13 mouse cellular contexts compared by ENCODE assay signal in the genomic region with DNA sequence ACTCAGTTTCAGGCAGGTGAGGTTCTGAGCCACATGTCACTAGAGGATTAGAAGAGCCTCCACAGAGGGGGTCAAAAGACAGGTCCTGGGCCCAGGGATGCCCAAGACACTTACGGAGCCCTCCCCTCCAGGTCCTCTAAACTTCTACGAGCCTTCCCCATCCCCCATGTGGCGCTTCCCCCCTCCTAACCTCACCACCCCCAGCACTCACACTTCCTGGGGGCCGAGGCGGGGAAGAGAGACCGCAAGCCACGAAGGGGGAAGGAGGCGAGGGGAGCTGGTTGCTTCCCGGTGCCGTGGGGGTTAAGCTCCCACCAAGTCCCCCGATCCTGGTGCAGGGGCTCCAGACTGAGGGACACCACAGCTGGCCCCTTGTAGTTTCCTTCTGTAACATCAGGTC. TPM values are rescaled to one million over a fixed set of nuclear protein-coding genes. Genes with fewer than 3 reads are reported as not detected.
DNase-seq lines count a peak whose midpoint lies in the region; ATAC-seq and TF ChIP-seq lines count a peak whose summit lies in the region.
"Had no signal": no experiment of that assay in that cellular context is flagged by ENCODE, and none has a peak within 500 bp of the region (broad histone marks: within the 10 kb centered on the region; RNA-seq: fewer than 3 reads in every experiment).

No protein-coding gene starts in this region.

- H3K4me3 ChIP-seq in gastrocnemius, adult 2 months: peak overlapping the region; percentile 70
- peak overlapping the region; percentile 43 for H3K4me3 ChIP-seq in E14TG2a.4 (replicated peaks; ENCODE audit: low read length)
- H3K4me3 ChIP-seq in intestine, embryonic 16.5 days (ENCODE audit: low read length): no peak overlapping the region
- no peak overlapping the region for H3K4me3 ChIP-seq in hindbrain, embryonic 12.5 days
- H3K4me3 ChIP-seq: forebrain, embryonic 13.5 days had no signal

- H3K27ac ChIP-seq in gastrocnemius, adult 2 months: peak overlapping the region; percentile 95
- H3K27ac ChIP-seq in intestine, embryonic 16.5 days (ENCODE audit: low read length): no peak overlapping the region
- no peak overlapping the region for H3K27ac ChIP-seq in hindbrain, embryonic 12.5 days
- H3K27ac ChIP-seq: forebrain, embryonic 13.5 days had no signal

- ATAC-seq in intestine, embryonic 16.5 days: no peak
- no peak for ATAC-seq in hindbrain, embryonic 12.5 days (ENCODE audit: low FRiP score)
- ATAC-seq: forebrain, embryonic 13.5 days; inflammation-experienced regulatory T-cells, adult 6 months had no signal

- H3K4me2 ChIP-seq in intestine, embryonic 16.5 days (ENCODE audit: low read depth, low read length): no peak overlapping the region
- no peak overlapping the region for H3K4me2 ChIP-seq in hindbrain, embryonic 12.5 days (replicated peaks)
- H3K4me2 ChIP-seq: forebrain, embryonic 13.5 days; heart, embryonic 11.5 days had no signal

- peaks cover 31% of the 10 kb centered on the region for H3K27me3 ChIP-seq in E14TG2a.4 (ENCODE audit: insufficient read depth, low read length)
- no peaks in the 10 kb centered on the region for H3K27me3 ChIP-seq in intestine, embryonic 16.5 days (replicated peaks; ENCODE audit: control insufficient read depth, insufficient read depth, low read length)
- peaks cover 8% of the 10 kb centered on the region for H3K27me3 ChIP-seq in hindbrain, embryonic 12.5 days

- no peak for DNase-seq in gastrocnemius, adult 2 months
- DNase-seq in gastrocnemius, adult 18-20 months (ENCODE audit: low spot score): no peak
- peak; percentile 46 to 55 for DNase-seq in spleen, postnatal 36 days (ENCODE audit: low spot score in 2 of 2)
- no peak for DNase-seq in urinary bladder, postnatal 4 days (ENCODE audit: low spot score in 2 of 2)
- DNase-seq in frontal cortex, postnatal 36 days (ENCODE audit: low spot score in 2 of 2): no peak
- DNase-seq: right cerebral cortex, postnatal 25 days had no signal

- intact Hi-C loops in gastrocnemius, adult 2 months (cut with DNase I): no loop called here

- H3K9ac ChIP-seq in intestine, embryonic 16.5 days (ENCODE audit: low read depth, low read length): peak overlapping the region; percentile 42; the same call in 1 of the 2 replicates
- H3K9ac ChIP-seq in hindbrain, embryonic 12.5 days: no peak overlapping the region
- H3K9ac ChIP-seq: forebrain, embryonic 13.5 days had no signal

- peaks cover 1% of the 10 kb centered on the region; the same call in 1 of the 2 replicates for H3K36me3 ChIP-seq in E14TG2a.4 (ENCODE audit: insufficient read depth, low read length)
- peaks cover 4% of the 10 kb centered on the region; the same call in 1 of the 2 replicates for H3K36me3 ChIP-seq in intestine, embryonic 16.5 days (ENCODE audit: control insufficient read depth, insufficient read depth, low read length)
- no peaks in the 10 kb centered on the region for H3K36me3 ChIP-seq in hindbrain, embryonic 12.5 days

- peaks cover 99% of the 10 kb centered on the region for H3K4me1 ChIP-seq in E14TG2a.4 (replicated peaks; ENCODE audit: low read depth, low read length)
- peaks cover 49% of the 10 kb centered on the region for H3K4me1 ChIP-seq in intestine, embryonic 16.5 days (ENCODE audit: control insufficient read depth, insufficient read depth, low read length)
- H3K4me1 ChIP-seq in hindbrain, embryonic 12.5 days: peaks cover 7% of the 10 kb centered on the region

- WGBS in intestine, embryonic 16.5 days: 57% methylated on average over 11 of the region's 11 CpGs
- 42% methylated on average over 10 of the region's 11 CpGs for WGBS in hindbrain, embryonic 12.5 days

- TF ChIP-seq CTCF in gastrocnemius, adult 2 months (IDR thresholded peaks at IDR 0.05): no peak
- no peak for TF ChIP-seq CTCF in E14TG2a.4 (conservative IDR thresholded peaks at IDR 0.05; ENCODE audit: low read length)

- H3K9me3 ChIP-seq in E14TG2a.4 (ENCODE audit: low read length): no peaks in the 10 kb centered on the region
- H3K9me3 ChIP-seq in intestine, embryonic 16.5 days (ENCODE audit: control insufficient read depth, low read length): no peaks in the 10 kb centered on the region
- no peaks in the 10 kb centered on the region for H3K9me3 ChIP-seq in hindbrain, embryonic 12.5 days (replicated peaks)
- H3K9me3 ChIP-seq: forebrain, embryonic 13.5 days had no signal

RNA-seq across cellular contexts. Expression of gene Zbtb7b, which starts 9.1 kb away (rescaled TPM):
- total RNA-seq in gastrocnemius, adult 2 months (2021): 10 to 100 TPM; 22.8 to 33.3 TPM
- total RNA-seq in gastrocnemius, adult 18-20 months (2021): 10 to 100 TPM; 26.4 to 28.3 TPM
- polyA plus RNA-seq in intestine, embryonic 16.5 days (2015; fragmentation: Nextera tagmentation; extraction: Ambion mirVana): 10.0 and 11.3 TPM in 2 replicates
- polyA plus RNA-seq in hindbrain, embryonic 12.5 days (2016; fragmentation: Nextera tagmentation; extraction: Ambion mirVana): 0.74 and 0.80 TPM in 2 replicates

RNA-seq across cellular contexts. Expression of gene Lenep, which starts 17.1 kb away (rescaled TPM):
- total RNA-seq in gastrocnemius, adult 2 months (2021): 1 to 10 TPM in 1 of 2 experiments, under 1 TPM in 1; 0.41 to 2.1 TPM
- total RNA-seq in gastrocnemius, adult 18-20 months (2021): under 1 TPM in 1 of 2 experiments, not detected in 1; 0.59 TPM
- polyA plus RNA-seq in intestine, embryonic 16.5 days (2015; fragmentation: Nextera tagmentation; extraction: Ambion mirVana): not detected in 2 replicates
- polyA plus RNA-seq in hindbrain, embryonic 12.5 days (2016; fragmentation: Nextera tagmentation; extraction: Ambion mirVana): 1.0 and 1.5 TPM in 2 replicates
- polyA plus RNA-seq: heart, embryonic 11.5 days had no signal

RNA-seq across cellular contexts. Expression of gene Dcst1, which starts 20.4 kb away (rescaled TPM):
- total RNA-seq in gastrocnemius, adult 2 months (2021): not detected
- total RNA-seq in gastrocnemius, adult 18-20 months (2021): not detected
- 3.5 and 5.0 TPM in 2 replicates for polyA plus RNA-seq in intestine, embryonic 16.5 days (2015; fragmentation: Nextera tagmentation; extraction: Ambion mirVana)
- 0.71 and 0.76 TPM in 2 replicates for polyA plus RNA-seq in hindbrain, embryonic 12.5 days (2016; fragmentation: Nextera tagmentation; extraction: Ambion mirVana)

RNA-seq across cellular contexts. Expression of gene Dcst2, which starts 23.7 kb away (rescaled TPM):
- total RNA-seq in gastrocnemius, adult 2 months (2021): not detected
- total RNA-seq in gastrocnemius, adult 18-20 months (2021): not detected
- polyA plus RNA-seq in intestine, embryonic 16.5 days (2015; fragmentation: Nextera tagmentation; extraction: Ambion mirVana): 2.8 and 5.0 TPM in 2 replicates
- polyA plus RNA-seq in hindbrain, embryonic 12.5 days (2016; fragmentation: Nextera tagmentation; extraction: Ambion mirVana): 0.12 and 0.29 TPM in 2 replicates
- polyA plus RNA-seq: neural tube, embryonic 11.5 days had no signal

RNA-seq across cellular contexts. Expression of gene Flad1, which starts 26.2 kb away (rescaled TPM):
- 10 to 100 TPM; 40.8 to 56.4 TPM for total RNA-seq in gastrocnemius, adult 2 months (2021)
- total RNA-seq in gastrocnemius, adult 18-20 months (2021): 10 to 100 TPM; 45.2 to 51.6 TPM
- 44.5 and 53.2 TPM in 2 replicates for polyA plus RNA-seq in intestine, embryonic 16.5 days (2015; fragmentation: Nextera tagmentation; extraction: Ambion mirVana)
- 36.1 and 36.9 TPM in 2 replicates for polyA plus RNA-seq in hindbrain, embryonic 12.5 days (2016; fragmentation: Nextera tagmentation; extraction: Ambion mirVana)

Comparison
In these comparisons a context has a peak if more than half of its experiments do, and no peak if none do; other contexts are left out.
1. DNase-seq: peak in spleen, postnatal 36 days (2 of 2); none in gastrocnemius, adult 2 months (single experiment), gastrocnemius, adult 18-20 months (single experiment), urinary bladder, postnatal 4 days (0 of 2) and frontal cortex, postnatal 36 days (0 of 2).
2. H3K4me3 ChIP-seq: peak in gastrocnemius, adult 2 months (single experiment) and E14TG2a.4 (single experiment); none in intestine, embryonic 16.5 days (single experiment) and hindbrain, embryonic 12.5 days (single experiment).